Mouse (Mus musculus) heart, embryonic 11.5 days (tissue): ENCODE data around the gene Efhd2. TPM values are rescaled to one million over a fixed set of nuclear protein-coding genes. Genes with fewer than 3 reads are reported as not detected.

ENCODE experiments used
- ATAC-seq: fragments of 200-750 bp; cut with Nextera tagmentation; replicated peaks from 2 replicates; pipeline ENCODE4 v1.8.0; 2017; ENCODE audit warnings: moderate library complexity; ENCODE audit not compliant: insufficient number of reproducible peaks, low FRiP score, low TSS enrichment
- H3K27ac ChIP-seq: fragments of 300-500 bp; sonication (generic); 2 replicates; pipeline ENCODE4 v1.5.1; 2014; ENCODE audit warnings: mild to moderate bottlenecking, low read depth, low read length
- H3K27me3 ChIP-seq: fragments of 300-500 bp; sonication (generic); 2 replicates; pipeline ENCODE4 v1.6.1; 2014; ENCODE audit warnings: mild to moderate bottlenecking, low read length, mixed read lengths; ENCODE audit not compliant: control insufficient read depth, insufficient read depth
- H3K36me3 ChIP-seq: fragments of 300-500 bp; sonication (generic); 2 replicates; pipeline ENCODE4 v1.6.1; 2014; ENCODE audit warnings: mild to moderate bottlenecking, low read length, moderate library complexity, mixed read lengths; ENCODE audit not compliant: control insufficient read depth, insufficient read depth
- H3K4me1 ChIP-seq: fragments of 300-500 bp; sonication (generic); 2 replicates; pipeline ENCODE4 v1.6.1; 2014; ENCODE audit warnings: low read length; ENCODE audit not compliant: control insufficient read depth, insufficient read depth
- H3K4me2 ChIP-seq: fragments of 300-500 bp; sonication (generic); 2 replicates; pipeline ENCODE4 v1.6.1; 2014; ENCODE audit warnings: mild to moderate bottlenecking, moderate library complexity
- H3K4me3 ChIP-seq: fragments of 300-500 bp; sonication (generic); 2 replicates; pipeline ENCODE4 v1.5.1; 2014; ENCODE audit warnings: low read depth, low read length
- H3K9ac ChIP-seq: fragments of 300-500 bp; sonication (generic); 2 replicates; pipeline ENCODE4 v1.6.1; 2014; ENCODE audit warnings: mild to moderate bottlenecking, low read depth, low read length, moderate library complexity
- H3K9me3 ChIP-seq: fragments of 300-500 bp; sonication (generic); replicated peaks from 2 replicates; pipeline ENCODE4 v1.6.1; 2016; ENCODE audit warnings: low read length; ENCODE audit not compliant: control insufficient read depth
- WGBS: fragments of 180-500 bp; shearing (Covaris S2); extraction: QIAGEN DNeasy Blood & Tissue Kit; methylation state at CpG from one replicate; pipeline ENCODE4 v1.1.7; 2014; ENCODE audit not compliant: insufficient replicate concordance; 5-methylcytosine and 5-hydroxymethylcytosine counted together
- polyA plus RNA-seq: library from polyadenylated mRNA; unstranded; fragments of >200 nt; fragmentation: Nextera tagmentation; extraction: Ambion mirVana; gene quantifications from 2 replicates; pipeline ENCODE4 v1.2.1, GENCODE M21; 2014

The Efhd2 gene
- polyA plus RNA-seq, 1 experiment from 2014 or later: 59.2 TPM

- H3K9me3 ChIP-seq: no peaks in the 10 kb centered on the region
- no peak overlapping the region for H3K4me3 ChIP-seq
- H3K4me2 ChIP-seq: peak overlapping the region; percentile 50
- H3K9ac ChIP-seq: 0 out of 2 replicates have a peak overlapping the region, but pooled peaks have one; percentile 39
- H3K4me1 ChIP-seq: peaks cover 72% of the 10 kb centered on the region
- peak overlapping the region; percentile 91 for H3K27ac ChIP-seq
- 39% methylated on average over 4 of the region's 4 CpGs for WGBS
- ATAC-seq: no peak
- H3K27me3 ChIP-seq: no peaks in the 10 kb centered on the region
- peaks cover 13% of the 10 kb centered on the region; the same call in 1 of the 2 replicates for H3K36me3 ChIP-seq
Observed at GRCm38 (mm10) chr4:141867498-141867897, 7.2 kb downstream of the Efhd2 start.

GRCm38 (mm10) chr4:141866933-141867490 is 7.7 kb downstream of the Efhd2 start:
- Histone ChIP-seq H3K36me3 (peaks cover 13% of the 10 kb centered on the region; the same call in 1 of the 2 replicates), H3K9ac (0 out of 2 replicates have a peak overlapping the region, but pooled peaks have one; percentile 39)

GRCm38 (mm10) chr4:141865600-141865999 is 9.1 kb downstream of the Efhd2 start:
- Histone ChIP-seq H3K9me3 (no peaks in the 10 kb centered on the region), H3K9ac (no peak overlapping the region), H3K36me3 (peaks cover 16% of the 10 kb centered on the region), H3K4me2 (no peak overlapping the region), H3K4me3 (no peak overlapping the region), H3K27ac (no peak overlapping the region), H3K4me1 (peaks cover 53% of the 10 kb centered on the region), H3K27me3 (no peaks in the 10 kb centered on the region)
- ATAC-seq: no peak
- 87% methylated on average over 5 of the region's 5 CpGs for WGBS

More at GRCm38 (mm10) chr4:141866933-141867490, 7.7 kb downstream of the Efhd2 start:
- peak overlapping the region; percentile 50 for H3K4me2 ChIP-seq
- no peaks in the 10 kb centered on the region for H3K9me3 ChIP-seq
- H3K4me3 ChIP-seq: no peak overlapping the region
- H3K27ac ChIP-seq: peak overlapping the region; percentile 91
- H3K27me3 ChIP-seq: no peaks in the 10 kb centered on the region
- H3K4me1 ChIP-seq: peaks cover 67% of the 10 kb centered on the region
- 15% methylated on average over 10 of the region's 10 CpGs for WGBS
- ATAC-seq: peak; percentile 48; the same call in 1 of the 2 replicates

GRCm38 (mm10) chr4:141865006-141865405 is 9.7 kb downstream of the Efhd2 start:
- WGBS: 91% methylated on average over 5 of the region's 5 CpGs
- ATAC-seq: no peak
- Histone ChIP-seq H3K9ac (no peak overlapping the region), H3K36me3 (peaks cover 20% of the 10 kb centered on the region), H3K27me3 (no peaks in the 10 kb centered on the region), H3K27ac (no peak overlapping the region), H3K9me3 (no peaks in the 10 kb centered on the region), H3K4me2 (no peak overlapping the region), H3K4me3 (no peak overlapping the region), H3K4me1 (peaks cover 47% of the 10 kb centered on the region)

GRCm38 (mm10) chr4:141864506-141864905 is 10.2 kb downstream of the Efhd2 start:
- Histone ChIP-seq H3K27me3 (no peaks in the 10 kb centered on the region), H3K9ac (no peak overlapping the region), H3K36me3 (peaks cover 22% of the 10 kb centered on the region), H3K9me3 (no peaks in the 10 kb centered on the region), H3K27ac (no peak overlapping the region), H3K4me2 (no peak overlapping the region), H3K4me1 (peaks cover 42% of the 10 kb centered on the region), H3K4me3 (no peak overlapping the region)
- ATAC-seq: no peak
- 90% methylated on average over 8 of the region's 8 CpGs for WGBS

GRCm38 (mm10) chr4:141863726-141864280 is 10.9 kb downstream of the Efhd2 start:
- H3K27me3 ChIP-seq: no peaks in the 10 kb centered on the region
- H3K36me3 ChIP-seq: peaks cover 24% of the 10 kb centered on the region
- H3K9ac ChIP-seq: no peak overlapping the region
- ATAC-seq: no peak
- H3K4me2 ChIP-seq: no peak overlapping the region
- no peak overlapping the region for H3K4me3 ChIP-seq
- WGBS: 68% methylated on average over 7 of the region's 7 CpGs
- no peak overlapping the region for H3K27ac ChIP-seq
- H3K4me1 ChIP-seq: peaks cover 35% of the 10 kb centered on the region
- no peaks in the 10 kb centered on the region for H3K9me3 ChIP-seq

GRCm38 (mm10) chr4:141862867-141863266 is 11.9 kb downstream of the Efhd2 start:
- WGBS: 78% methylated on average over 5 of the region's 5 CpGs
- Histone ChIP-seq H3K36me3 (peaks cover 26% of the 10 kb centered on the region), H3K4me3 (no peak overlapping the region), H3K27ac (no peak overlapping the region; the same call in 1 of the 2 replicates), H3K4me1 (peaks cover 28% of the 10 kb centered on the region), H3K9me3 (no peaks in the 10 kb centered on the region), H3K4me2 (no peak overlapping the region), H3K9ac (no peak overlapping the region), H3K27me3 (no peaks in the 10 kb centered on the region)
- no peak for ATAC-seq

- no peak overlapping the region for H3K4me2 ChIP-seq
- H3K9ac ChIP-seq: no peak overlapping the region
- H3K27me3 ChIP-seq: no peaks in the 10 kb centered on the region
- 88% methylated on average over 17 of the region's 17 CpGs for WGBS
- no peak overlapping the region for H3K4me3 ChIP-seq
- peaks cover 17% of the 10 kb centered on the region for H3K4me1 ChIP-seq
- H3K36me3 ChIP-seq: peaks cover 26% of the 10 kb centered on the region
- no peak overlapping the region for H3K27ac ChIP-seq
- ATAC-seq: no peak
- no peaks in the 10 kb centered on the region for H3K9me3 ChIP-seq
Observed at GRCm38 (mm10) chr4:141861591-141862295, 13.0 kb downstream of the Efhd2 start.
